Mouse (Mus musculus) layer of hippocampus, adult 6 months (tissue): ENCODE measurements around the gene Ugt1a6b. TPM values are rescaled to one million over a fixed set of nuclear protein-coding genes. Genes with fewer than 3 reads are reported as not detected.

Experiments used
- long read RNA-seq, 2 experiments: library from polyadenylated mRNA; unstranded; transcript quantifications; one replicate each; pipeline ENCODE4 v2.0.0; 2019 to 2020
- polyA plus RNA-seq: library from polyadenylated mRNA; unstranded; fragments of <200 nt; fragmentation: Nextera tagmentation; gene quantifications from 2 replicates; pipeline ENCODE4 v1.2.3, GENCODE M21; 2021

Ugt1a6b gene
- polyA plus RNA-seq, result not detected in 2 replicates
- long read RNA-seq, experiment 1, result 0 reads
- long read RNA-seq, experiment 2, result 0 reads

DNA sequence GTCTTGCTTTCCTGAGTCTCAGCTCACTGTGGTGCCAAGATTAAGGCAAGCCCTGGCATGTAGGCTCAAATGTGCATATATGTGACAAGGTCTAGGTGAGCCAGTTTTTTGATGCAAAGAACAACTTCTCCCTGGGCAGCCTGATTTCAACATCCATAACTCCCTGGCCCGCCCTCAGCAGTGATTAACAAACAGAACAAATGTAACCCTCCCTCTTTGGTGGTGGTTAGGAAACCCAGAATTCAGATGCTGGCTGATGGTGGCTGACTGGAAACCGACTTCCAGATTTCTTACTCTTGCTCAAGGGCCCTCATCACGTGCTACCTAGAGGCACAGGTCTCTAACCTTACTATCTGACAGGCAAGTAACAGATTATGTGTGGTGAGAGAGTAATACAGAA, at the start of gene Ugt1a6b:
Gene Ugt1a6b, plus strand, starts transcription at position 234 of the 400 bp plus-strand sequence.

DNA sequence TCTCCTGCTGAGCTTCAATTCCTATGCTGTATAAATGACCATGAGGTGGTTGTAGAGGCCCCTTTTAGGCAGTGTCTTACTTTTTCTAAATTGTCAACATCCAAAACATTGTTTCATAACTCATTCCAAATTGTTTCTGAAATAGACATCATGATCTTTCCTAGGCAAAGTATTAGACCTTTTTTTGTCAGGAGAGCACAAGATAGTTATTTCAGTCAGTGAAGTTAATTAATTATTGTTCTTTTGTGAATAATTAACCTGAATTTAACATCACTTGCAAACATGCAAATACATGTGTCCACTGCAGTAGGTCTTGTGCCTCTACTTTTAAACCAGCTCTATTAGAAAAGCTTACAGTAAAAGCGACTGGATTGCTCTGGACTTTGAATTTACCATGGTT, 48.0 kb upstream of the Ugt1a6b start, which contains the start of gene Ugt1a10:
Gene Ugt1a10, plus strand, starts transcription at position 301 of the 400 bp plus-strand sequence.

DNA sequence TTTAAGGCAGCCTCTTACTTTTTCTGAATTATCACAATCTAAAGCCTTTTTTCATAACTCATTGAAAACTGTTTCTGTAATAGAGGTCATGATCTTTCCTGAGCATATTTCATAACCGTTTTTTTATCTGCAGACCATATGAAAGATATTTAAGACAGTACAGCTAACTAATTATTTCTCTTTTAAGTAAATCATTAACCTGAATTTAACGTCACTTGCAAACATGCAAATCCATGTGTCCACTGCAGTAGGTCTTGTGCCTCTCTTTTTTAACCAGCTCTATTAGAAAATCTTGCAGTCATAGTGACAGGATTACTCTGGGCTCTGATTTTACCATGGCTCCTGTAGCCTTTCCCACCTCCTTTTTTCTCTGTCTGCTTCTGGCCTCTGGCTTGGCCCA, 32.6 kb upstream of the Ugt1a6b start, which contains the start of gene Ugt1a9:
Gene Ugt1a9, plus strand, starts transcription at position 306 of the 400 bp plus-strand sequence.

DNA sequence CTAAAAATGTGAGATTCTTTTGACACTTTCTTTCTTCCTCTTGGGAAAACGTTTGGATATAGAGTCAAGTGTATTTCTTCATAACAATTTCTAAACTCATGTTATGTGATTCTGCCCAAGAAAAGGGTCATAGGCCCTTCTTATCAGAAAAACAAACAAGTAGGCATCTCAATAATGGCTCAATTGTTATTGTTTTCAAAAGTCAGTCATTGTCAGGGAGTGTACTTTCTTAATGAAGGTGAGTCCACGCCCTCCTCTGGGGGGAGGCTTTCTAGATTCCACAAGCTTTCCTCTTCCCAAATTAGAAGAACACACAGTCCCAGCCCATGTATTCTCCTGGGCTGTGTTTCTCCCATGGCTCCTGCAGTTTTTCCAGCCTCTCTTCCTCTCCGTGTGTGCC, 15.5 kb upstream of the Ugt1a6b start, which contains the start of gene Ugt1a8:
Gene Ugt1a8, plus strand, starts transcription at position 301 of the 400 bp plus-strand sequence.

DNA sequence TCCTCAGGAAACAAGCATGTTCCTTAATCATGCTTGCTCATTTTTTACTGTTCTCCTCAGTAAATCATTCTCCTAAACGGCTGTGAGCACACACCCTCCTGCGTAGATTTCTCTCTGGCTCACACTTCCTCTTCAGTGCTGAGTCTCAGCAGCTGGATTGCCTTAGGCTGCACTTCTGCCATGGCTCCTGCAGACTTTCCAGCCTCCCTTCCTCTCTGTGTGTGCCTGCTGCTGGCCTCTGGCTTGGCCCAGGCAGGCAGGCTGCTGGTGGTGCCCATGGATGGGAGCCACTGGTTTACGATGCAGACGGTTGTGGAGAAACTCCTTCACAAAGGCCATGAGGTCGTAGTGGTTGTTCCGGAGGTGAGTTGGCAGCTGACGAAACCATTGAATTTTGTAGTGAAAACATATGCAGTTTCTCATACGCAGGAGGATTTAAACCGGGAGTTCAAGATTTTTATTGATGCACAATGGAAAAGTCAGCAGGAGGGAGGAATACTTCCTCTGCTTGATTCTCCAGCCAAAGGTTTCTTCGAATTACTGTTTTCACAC, 8.0 kb upstream of the Ugt1a6b start, which contains the start of gene Ugt1a7c:
Gene Ugt1a7c, plus strand, starts transcription at position 122 of the 552 bp plus-strand sequence.

DNA sequence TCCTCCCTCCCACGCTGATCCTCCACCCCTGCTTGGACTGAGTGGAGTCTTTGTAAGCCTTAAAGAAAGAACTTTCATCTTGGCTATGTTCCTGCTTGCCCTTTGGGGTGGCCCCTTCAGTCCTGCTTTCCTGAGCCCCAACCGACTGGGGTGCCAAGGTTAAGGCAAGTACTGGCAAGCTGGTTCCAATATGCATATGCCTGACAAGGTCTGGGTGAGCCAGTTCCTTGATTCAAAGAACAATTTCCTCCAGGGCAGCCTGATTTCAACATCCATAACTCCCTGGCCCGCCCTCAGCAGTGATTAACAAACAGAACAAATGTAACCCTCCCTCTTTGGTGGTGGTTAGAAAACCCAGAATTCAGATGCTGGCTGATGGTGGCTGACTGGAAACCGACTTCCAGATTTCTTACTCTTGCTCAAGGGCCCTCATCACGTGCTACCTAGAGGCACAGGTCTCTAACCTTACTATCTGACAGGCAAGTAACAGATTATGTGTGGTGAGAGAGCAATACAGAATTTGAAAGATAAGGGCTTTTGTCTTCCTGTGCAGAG, 31.5 kb downstream of the Ugt1a6b start, which contains the start of gene Ugt1a6a:
Gene Ugt1a6a, plus strand, starts transcription at position 353 of the 555 bp plus-strand sequence.

DNA sequence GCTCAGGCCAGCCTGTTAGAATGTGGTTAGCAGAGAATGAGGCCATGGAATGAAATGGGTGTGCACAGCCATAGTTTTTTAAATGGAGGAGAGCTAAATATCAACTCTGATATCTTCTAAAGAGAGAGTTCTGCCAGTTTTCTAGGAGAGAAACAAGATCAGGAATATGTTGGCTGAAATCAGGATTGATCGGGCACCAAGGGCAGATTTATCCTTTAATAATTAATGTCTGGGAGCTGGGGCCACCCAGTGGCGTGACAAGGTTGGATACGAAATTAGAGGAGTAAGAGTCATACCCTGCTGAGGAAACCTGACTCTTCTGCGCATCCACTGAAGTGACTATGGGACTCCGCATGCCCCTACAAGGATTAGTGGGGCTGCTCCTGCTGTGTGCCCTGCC, 62.7 kb downstream of the Ugt1a6b start, which contains the start of gene Ugt1a5:
Gene Ugt1a5, plus strand, starts transcription at position 302 of the 400 bp plus-strand sequence.

DNA sequence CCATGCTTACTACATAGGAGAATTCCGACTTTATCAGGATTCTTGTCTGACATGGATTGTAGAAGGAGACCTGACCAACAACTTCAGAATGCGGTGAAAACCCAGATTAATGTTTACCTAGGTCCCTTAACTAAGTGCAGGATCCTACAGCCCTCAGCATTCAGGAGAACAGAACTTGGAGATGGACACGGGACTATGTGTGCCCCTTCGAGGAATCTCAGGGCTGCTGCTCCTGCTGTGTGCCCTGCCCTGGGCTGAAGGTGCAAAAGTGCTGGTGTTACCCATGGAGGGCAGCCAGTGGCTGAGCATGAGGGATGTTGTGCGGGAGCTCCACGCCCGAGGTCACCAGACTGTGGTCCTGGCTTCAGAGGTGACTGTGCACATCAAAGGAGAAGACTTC, 97.4 kb downstream of the Ugt1a6b start, which contains the start of gene Ugt1a2:
Gene Ugt1a2, plus strand, starts transcription at position 146 of the 400 bp plus-strand sequence.

DNA sequence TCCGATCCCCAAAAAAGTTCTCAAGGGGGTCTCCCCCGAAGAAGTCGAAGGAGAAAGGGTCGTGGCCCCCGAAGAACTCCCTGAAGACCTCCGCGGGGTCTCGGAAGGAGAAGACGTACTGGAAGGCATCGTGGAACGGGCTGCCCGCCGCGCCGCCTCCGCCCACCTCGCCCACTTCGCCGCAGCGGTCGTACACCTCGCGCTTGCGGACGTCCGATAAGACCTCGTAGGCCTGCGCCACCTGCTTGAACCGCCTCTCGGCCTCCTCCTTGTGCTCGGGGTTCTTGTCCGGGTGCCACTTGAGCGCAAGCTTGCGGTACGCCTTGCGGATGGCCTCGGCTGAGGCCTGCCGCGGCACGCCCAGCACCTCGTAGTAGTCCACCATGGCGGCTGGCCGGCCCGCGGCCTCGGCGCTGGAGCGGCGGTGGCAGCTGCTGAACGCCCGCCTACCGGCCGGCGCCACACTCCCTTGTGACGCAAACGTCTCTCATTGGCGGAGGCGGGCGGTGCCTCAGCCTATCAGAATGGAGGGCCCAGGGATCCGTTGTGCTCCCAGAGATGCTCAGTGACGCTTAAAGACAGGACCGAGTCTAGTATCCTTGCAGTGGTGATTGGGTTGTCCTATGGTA, 102.4 kb downstream of the Ugt1a6b start, which contains the start of gene Dnajb3:
Gene Dnajb3, minus strand, starts transcription at position 489 of the 629 bp plus-strand sequence.

DNA sequence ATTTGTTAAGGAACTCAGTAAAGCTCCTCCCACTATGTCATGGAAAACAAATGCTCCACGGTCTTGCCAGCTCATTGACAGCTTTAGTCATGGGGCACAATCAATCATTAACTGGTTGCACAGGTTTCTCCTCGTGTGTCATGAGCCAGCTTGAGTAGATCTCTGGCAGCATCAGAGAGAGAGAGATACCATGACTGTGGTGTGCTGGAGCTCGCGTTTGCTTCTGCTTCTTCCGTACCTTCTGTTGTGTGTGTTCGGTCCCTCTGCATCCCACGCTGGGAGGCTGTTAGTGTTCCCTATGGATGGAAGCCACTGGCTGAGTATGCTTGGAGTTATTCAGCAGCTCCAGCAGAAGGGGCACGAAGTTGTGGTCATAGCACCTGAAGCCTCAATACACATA, 108.8 kb downstream of the Ugt1a6b start, which contains the start of gene Ugt1a1:
Gene Ugt1a1, plus strand, starts transcription at position 148 of the 400 bp plus-strand sequence.

DNA sequence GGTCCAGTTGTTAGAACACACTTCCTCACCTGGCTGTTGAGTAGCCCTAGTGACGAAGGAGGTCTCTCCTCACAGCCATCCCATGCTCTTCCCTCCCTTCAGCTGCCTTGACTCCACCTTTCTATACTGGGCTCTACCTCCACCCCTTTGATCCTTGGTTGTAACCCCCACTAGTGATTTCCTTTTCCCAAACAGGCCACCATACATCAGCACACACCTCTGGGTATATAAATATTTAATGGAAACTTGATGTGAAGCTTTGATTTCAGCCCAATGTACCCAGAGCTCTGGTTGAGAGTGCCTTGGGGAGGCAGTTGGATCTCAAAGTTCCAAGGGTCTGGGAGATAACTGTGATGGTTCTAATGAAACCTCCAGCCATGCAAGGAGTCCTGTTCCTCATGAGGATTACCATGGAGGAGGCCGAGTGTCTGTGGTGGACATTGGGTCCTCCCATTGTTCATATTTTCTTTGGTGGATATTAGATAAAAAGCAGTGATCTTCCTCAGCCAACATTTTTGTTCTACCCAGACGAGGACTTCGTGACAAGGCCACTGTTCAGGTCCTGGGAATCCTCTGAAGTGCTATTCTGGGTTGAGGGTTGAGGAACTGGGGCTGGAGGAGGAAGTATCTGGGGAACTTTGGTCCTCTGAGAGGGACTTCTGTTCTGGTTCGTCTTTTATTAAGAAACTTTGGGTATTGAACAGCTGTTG, 123.8 kb downstream of the Ugt1a6b start, which contains the start of gene Mroh2a:
Gene Mroh2a, plus strand, starts transcription at position 317 of the 710 bp plus-strand sequence.

Other genes with a start within 250 kb of the Ugt1a6b start
- gene Dgkd, start 250.0 kb upstream of the Ugt1a6b start, polyA plus RNA-seq, result 21.2 and 22.6 TPM in 2 replicates
- gene Usp40, start 94.7 kb upstream of the Ugt1a6b start, polyA plus RNA-seq, result 1.6 and 2.5 TPM in 2 replicates
- gene Ugt1a10, start 47.9 kb upstream of the Ugt1a6b start, polyA plus RNA-seq, result not detected in 2 replicates
- gene Ugt1a9, start 32.5 kb upstream of the Ugt1a6b start, polyA plus RNA-seq, result not detected in 2 replicates
- gene Ugt1a8, start 15.4 kb upstream of the Ugt1a6b start, polyA plus RNA-seq, result not detected in 2 replicates
- gene Ugt1a7c, start 8.2 kb upstream of the Ugt1a6b start, polyA plus RNA-seq, result 0.92 and 0.97 TPM in 2 replicates
- gene Ugt1a6a, start 31.6 kb downstream of the Ugt1a6b start, polyA plus RNA-seq, result 2.7 and 3.6 TPM in 2 replicates
- gene Ugt1a5, start 62.8 kb downstream of the Ugt1a6b start, polyA plus RNA-seq, result not detected in 2 replicates
- gene Ugt1a2, start 97.3 kb downstream of the Ugt1a6b start, polyA plus RNA-seq, result not detected in 2 replicates
- gene Dnajb3, start 102.5 kb downstream of the Ugt1a6b start, polyA plus RNA-seq, result 6.5 and 7.4 TPM in 2 replicates
- not detected in 2 replicates for gene Ugt1a1, start 108.7 kb downstream of the Ugt1a6b start, polyA plus RNA-seq
- 0.24 and 0.62 TPM in 2 replicates for gene Mroh2a, start 123.7 kb downstream of the Ugt1a6b start, polyA plus RNA-seq
- 5.7 and 6.2 TPM in 2 replicates for gene Hjurp, start 174.4 kb downstream of the Ugt1a6b start, polyA plus RNA-seq
- 0.04 and 0.05 TPM in 2 replicates for gene Trpm8, start 174.4 kb downstream of the Ugt1a6b start, polyA plus RNA-seq